Mouse (Mus musculus): ENCODE measurements around the gene Pam. TPM values are rescaled to one million over a fixed set of nuclear protein-coding genes. Genes with fewer than 3 reads are reported as not detected.

Pam gene
- total and polyA plus RNA-seq, 2 experiments from 2014 or later, result 46.6 to 125 TPM

DNA sequence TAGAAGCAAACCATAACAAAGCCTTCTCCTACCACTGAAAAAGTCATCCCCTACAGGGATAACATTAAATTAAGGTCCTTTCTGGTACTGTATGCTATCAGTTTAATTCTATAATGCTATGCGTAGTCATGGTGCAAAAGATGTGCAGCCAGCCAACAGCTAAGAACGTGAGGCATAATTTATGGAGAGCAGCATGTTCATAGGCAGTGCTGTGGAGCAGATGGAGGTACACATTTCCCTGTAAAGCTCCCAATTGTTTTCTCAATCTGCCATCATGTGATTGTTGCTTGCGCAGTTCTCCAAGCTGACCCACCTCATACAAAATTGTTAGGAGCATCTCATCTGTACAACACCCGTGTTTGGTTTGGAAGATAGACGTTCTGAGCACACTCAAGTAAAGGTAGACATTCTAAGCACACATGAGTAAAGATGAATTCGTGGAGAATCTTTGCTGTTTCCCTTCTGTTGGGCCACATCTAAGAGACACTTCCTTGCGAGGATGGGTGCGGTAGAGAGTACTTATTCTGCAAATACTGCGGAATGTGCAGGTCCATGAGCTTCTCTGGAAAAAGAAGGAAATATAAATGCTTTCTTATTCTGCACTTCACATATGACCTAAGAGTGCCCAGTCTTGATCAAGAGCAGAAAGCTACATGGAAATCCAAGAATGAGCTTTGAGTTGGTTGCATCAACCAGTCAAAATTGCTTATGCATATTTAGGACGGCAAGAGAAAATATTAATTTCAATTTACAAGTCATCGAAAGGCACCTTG lies 2.7 kb upstream of the Pam start:
- no peak overlapping the region for H3K4me3 ChIP-seq (ENCODE audit: low read depth, low read length)
- H3K9me3 ChIP-seq (ENCODE audit: low read length), result no peaks in the 10 kb centered on the region
- no peaks in the 10 kb centered on the region for H3K36me3 ChIP-seq (ENCODE audit: insufficient read depth, low read length)
- no peak for TF ChIP-seq CTCF (IDR thresholded peaks at IDR 0.05)
- DNase-seq (ENCODE audit: low spot score) (no peak), ATAC-seq (ENCODE audit: low FRiP score) (no peak)
- no peaks in the 10 kb centered on the region for H3K4me1 ChIP-seq (ENCODE audit: insufficient read depth, low read length)
- H3K9ac ChIP-seq (replicated peaks; ENCODE audit: low read length, poor library complexity, severe bottlenecking), result no peak overlapping the region
- 85% methylated on average over 11 of the region's 11 CpGs for WGBS
- no peaks in the 10 kb centered on the region for H3K27me3 ChIP-seq (ENCODE audit: insufficient read depth, low read length)
- H3K4me2 ChIP-seq (ENCODE audit: low read depth, low read length, poor library complexity, severe bottlenecking), result no peak overlapping the region
- no peak overlapping the region for H3K27ac ChIP-seq (ENCODE audit: low read depth, low read length)

GRCm38 (mm10) chr1:98096396-98096935 lies 1.0 kb upstream of the Pam start:
- Histone ChIP-seq H3K4me3 (ENCODE audit: low read depth, low read length) (no peak overlapping the region), H3K4me1 (ENCODE audit: insufficient read depth, low read length) (no peaks in the 10 kb centered on the region), H3K9me3 (ENCODE audit: low read length) (no peaks in the 10 kb centered on the region), H3K36me3 (ENCODE audit: insufficient read depth, low read length) (no peaks in the 10 kb centered on the region), H3K4me2 (ENCODE audit: low read depth, low read length, poor library complexity, severe bottlenecking) (no peak overlapping the region), H3K27ac (ENCODE audit: low read depth, low read length) (0 out of 2 replicates have a peak overlapping the region, but pooled peaks have one; percentile 85), H3K27me3 (ENCODE audit: insufficient read depth, low read length) (no peaks in the 10 kb centered on the region), H3K9ac (replicated peaks; ENCODE audit: low read length, poor library complexity, severe bottlenecking) (no peak overlapping the region)
- ATAC-seq (ENCODE audit: low FRiP score) (no peak), DNase-seq (ENCODE audit: low spot score) (no peak)
- 42% methylated on average over 1 of the region's 1 CpGs for WGBS
- no peak for TF ChIP-seq CTCF (IDR thresholded peaks at IDR 0.05)

GRCm38 (mm10) chr1:98095991-98096330 lies 515 bp upstream of the Pam start:
- no peak for DNase-seq (ENCODE audit: low spot score)
- peak overlapping the region; percentile 85; the same call in 1 of the 2 replicates for H3K27ac ChIP-seq (ENCODE audit: low read depth, low read length)

GRCm38 (mm10) chr1:98094811-98095245 lies 618 bp downstream of the Pam start:
- TF ChIP-seq CTCF (IDR thresholded peaks at IDR 0.05), result no peak
- H3K9ac ChIP-seq (replicated peaks; ENCODE audit: low read length, poor library complexity, severe bottlenecking), result peak overlapping the region; percentile 87
- no peaks in the 10 kb centered on the region for H3K36me3 ChIP-seq (ENCODE audit: insufficient read depth, low read length)
- DNase-seq (ENCODE audit: low spot score), result peak; percentile 62
- peak; percentile 59; the same call in 1 of the 2 replicates for ATAC-seq (ENCODE audit: low FRiP score)
- no peaks in the 10 kb centered on the region for H3K9me3 ChIP-seq (ENCODE audit: low read length)
- WGBS, result 0% methylated on average over 20 of the region's 20 CpGs
- peak overlapping the region; percentile 85 for H3K27ac ChIP-seq (ENCODE audit: low read depth, low read length)
- H3K4me3 ChIP-seq (ENCODE audit: low read depth, low read length), result peak overlapping the region; percentile 85
- H3K4me1 ChIP-seq (ENCODE audit: insufficient read depth, low read length), result no peaks in the 10 kb centered on the region
- H3K27me3 ChIP-seq (ENCODE audit: insufficient read depth, low read length), result no peaks in the 10 kb centered on the region
- H3K4me2 ChIP-seq (ENCODE audit: low read depth, low read length, poor library complexity, severe bottlenecking), result peak overlapping the region; percentile 88

More at GRCm38 (mm10) chr1:98095991-98096330, 515 bp upstream of the Pam start:
- no peaks in the 10 kb centered on the region for H3K27me3 ChIP-seq (ENCODE audit: insufficient read depth, low read length)
- WGBS, result 35% methylated on average over 9 of the region's 9 CpGs
- no peaks in the 10 kb centered on the region for H3K36me3 ChIP-seq (ENCODE audit: insufficient read depth, low read length)
- H3K4me2 ChIP-seq (ENCODE audit: low read depth, low read length, poor library complexity, severe bottlenecking), result peak overlapping the region; percentile 88
- H3K4me3 ChIP-seq (ENCODE audit: low read depth, low read length), result peak overlapping the region; percentile 85
- no peak for TF ChIP-seq CTCF (IDR thresholded peaks at IDR 0.05)
- H3K9ac ChIP-seq (replicated peaks; ENCODE audit: low read length, poor library complexity, severe bottlenecking), result peak overlapping the region; percentile 87
- ATAC-seq (ENCODE audit: low FRiP score), result no peak
- H3K4me1 ChIP-seq (ENCODE audit: insufficient read depth, low read length), result no peaks in the 10 kb centered on the region
- H3K9me3 ChIP-seq (ENCODE audit: low read length), result no peaks in the 10 kb centered on the region

GRCm38 (mm10) chr1:98089336-98089975 lies 6.0 kb downstream of the Pam start:
- H3K9me3 ChIP-seq (ENCODE audit: low read length), result no peaks in the 10 kb centered on the region
- WGBS, result 92% methylated on average over 5 of the region's 5 CpGs

GRCm38 (mm10) chr1:98086456-98086855 lies 9.0 kb downstream of the Pam start:
- Histone ChIP-seq H3K4me1 (ENCODE audit: insufficient read depth, low read length) (no peaks in the 10 kb centered on the region), H3K27ac (ENCODE audit: low read depth, low read length) (no peak overlapping the region), H3K27me3 (ENCODE audit: insufficient read depth, low read length) (no peaks in the 10 kb centered on the region), H3K36me3 (ENCODE audit: insufficient read depth, low read length) (no peaks in the 10 kb centered on the region), H3K9ac (replicated peaks; ENCODE audit: low read length, poor library complexity, severe bottlenecking) (no peak overlapping the region), H3K9me3 (ENCODE audit: low read length) (no peaks in the 10 kb centered on the region), H3K4me2 (ENCODE audit: low read depth, low read length, poor library complexity, severe bottlenecking) (no peak overlapping the region), H3K4me3 (ENCODE audit: low read depth, low read length) (no peak overlapping the region)
- 49% methylated on average over 3 of the region's 3 CpGs for WGBS
- TF ChIP-seq CTCF (IDR thresholded peaks at IDR 0.05), result no peak
- ATAC-seq (ENCODE audit: low FRiP score), result no peak
- DNase-seq (ENCODE audit: low spot score), result no peak

More at GRCm38 (mm10) chr1:98089336-98089975, 6.0 kb downstream of the Pam start:
- Histone ChIP-seq H3K36me3 (ENCODE audit: insufficient read depth, low read length) (no peaks in the 10 kb centered on the region), H3K4me3 (ENCODE audit: low read depth, low read length) (no peak overlapping the region), H3K4me1 (ENCODE audit: insufficient read depth, low read length) (no peaks in the 10 kb centered on the region), H3K4me2 (ENCODE audit: low read depth, low read length, poor library complexity, severe bottlenecking) (no peak overlapping the region), H3K27me3 (ENCODE audit: insufficient read depth, low read length) (no peaks in the 10 kb centered on the region), H3K27ac (ENCODE audit: low read depth, low read length) (no peak overlapping the region), H3K9ac (replicated peaks; ENCODE audit: low read length, poor library complexity, severe bottlenecking) (no peak overlapping the region)
- ATAC-seq (ENCODE audit: low FRiP score), result no peak
- TF ChIP-seq CTCF (IDR thresholded peaks at IDR 0.05), result no peak
- DNase-seq (ENCODE audit: low spot score), result no peak

All from midbrain, postnatal 0 days (tissue).